ENCODE assay signal across 19 mouse cellular contexts in genomic region chr13:47063985-47064760, GRCm38 (mm10). TPM values are rescaled to one million over a fixed set of nuclear protein-coding genes. Genes with fewer than 3 reads are reported as not detected.
DNase-seq lines count a peak whose midpoint lies in the region; ATAC-seq and TF ChIP-seq lines count a peak whose summit lies in the region.
"Had no signal": no experiment of that assay in that cellular context is flagged by ENCODE, and none has a peak within 500 bp of the region (broad histone marks: within the 10 kb centered on the region; RNA-seq: fewer than 3 reads in every experiment).

No protein-coding gene starts in this region.

- no peaks in the 10 kb centered on the region for H3K9me3 ChIP-seq in kidney, embryonic 16.5 days (ENCODE audit: low read length)
- no peaks in the 10 kb centered on the region for H3K9me3 ChIP-seq in embryonic facial prominence, embryonic 15.5 days (replicated peaks)
- H3K9me3 ChIP-seq in limb, embryonic 14.5 days (ENCODE audit: control insufficient read depth, low read length), result no peaks in the 10 kb centered on the region
- H3K9me3 ChIP-seq: forebrain, embryonic 13.5 days; hindbrain, embryonic 13.5 days; kidney, embryonic 15.5 days had no signal

- no peak overlapping the region for H3K27ac ChIP-seq in kidney, embryonic 16.5 days (ENCODE audit: low read length)
- H3K27ac ChIP-seq in embryonic facial prominence, embryonic 15.5 days (replicated peaks), result 0 out of 2 replicates have a peak overlapping the region, but pooled peaks have one; percentile 28
- H3K27ac ChIP-seq in limb, embryonic 14.5 days (replicated peaks; ENCODE audit: low read depth, low read length), result 0 out of 2 replicates have a peak overlapping the region, but pooled peaks have one; percentile 19
- H3K27ac ChIP-seq: forebrain, embryonic 13.5 days; hindbrain, embryonic 13.5 days; kidney, embryonic 15.5 days; layer of hippocampus, adult 2 months had no signal

- H3K36me3 ChIP-seq in kidney, embryonic 16.5 days (ENCODE audit: insufficient read depth, low read length), result peaks cover 23% of the 10 kb centered on the region
- peaks cover 35% of the 10 kb centered on the region for H3K36me3 ChIP-seq in embryonic facial prominence, embryonic 15.5 days
- H3K36me3 ChIP-seq in limb, embryonic 14.5 days (ENCODE audit: control insufficient read depth, insufficient read depth, low read length), result peaks cover 47% of the 10 kb centered on the region

- TF ChIP-seq POLR2A in limb, embryonic 14.5 days (IDR thresholded peaks at IDR 0.05; ENCODE audit: borderline replicate concordance, extremely low read depth, insufficient read depth, insufficient read length), result no peak

- WGBS in kidney, embryonic 16.5 days, result 83% methylated on average over 15 of the region's 15 CpGs
- WGBS in embryonic facial prominence, embryonic 15.5 days, result 60% methylated on average over 15 of the region's 15 CpGs
- 76% methylated on average over 15 of the region's 15 CpGs for WGBS in limb, embryonic 14.5 days

- H3K27me3 ChIP-seq in kidney, embryonic 16.5 days (ENCODE audit: insufficient read depth, low read length), result no peaks in the 10 kb centered on the region
- no peaks in the 10 kb centered on the region for H3K27me3 ChIP-seq in embryonic facial prominence, embryonic 15.5 days
- H3K27me3 ChIP-seq in limb, embryonic 14.5 days (ENCODE audit: control insufficient read depth, insufficient read depth, low read length), result no peaks in the 10 kb centered on the region
- H3K27me3 ChIP-seq: forebrain, embryonic 13.5 days; hindbrain, embryonic 13.5 days; kidney, embryonic 15.5 days had no signal

- no peak overlapping the region for H3K4me2 ChIP-seq in kidney, embryonic 16.5 days (replicated peaks; ENCODE audit: low read depth, low read length)
- H3K4me2 ChIP-seq in embryonic facial prominence, embryonic 15.5 days (replicated peaks), result no peak overlapping the region
- H3K4me2 ChIP-seq in limb, embryonic 14.5 days (replicated peaks; ENCODE audit: low read depth, low read length, severe bottlenecking), result no peak overlapping the region
- H3K4me2 ChIP-seq: forebrain, embryonic 13.5 days; hindbrain, embryonic 13.5 days; kidney, embryonic 15.5 days; midbrain, embryonic 11.5 days had no signal

- ATAC-seq in kidney, embryonic 16.5 days (ENCODE audit: low FRiP score, low TSS enrichment), result no peak
- ATAC-seq in embryonic facial prominence, embryonic 15.5 days (ENCODE audit: insufficient number of reproducible peaks, low FRiP score, low TSS enrichment, low read depth), result peak; percentile 11; the same call in 1 of the 2 replicates
- no peak for ATAC-seq in limb, embryonic 14.5 days (ENCODE audit: low FRiP score, low read depth)
- ATAC-seq: forebrain, embryonic 13.5 days; inflammation-experienced regulatory T-cells, adult 6 months had no signal

- H3K9ac ChIP-seq in kidney, embryonic 16.5 days (replicated peaks; ENCODE audit: low read length), result no peak overlapping the region
- H3K9ac ChIP-seq in embryonic facial prominence, embryonic 15.5 days, result no peak overlapping the region
- no peak overlapping the region for H3K9ac ChIP-seq in limb, embryonic 14.5 days (ENCODE audit: low read depth, low read length, severe bottlenecking)
- H3K9ac ChIP-seq: forebrain, embryonic 13.5 days; hindbrain, embryonic 13.5 days; kidney, embryonic 15.5 days had no signal

- H3K4me1 ChIP-seq in kidney, embryonic 16.5 days (ENCODE audit: insufficient read depth, low read length), result no peaks in the 10 kb centered on the region
- H3K4me1 ChIP-seq in embryonic facial prominence, embryonic 15.5 days, result no peaks in the 10 kb centered on the region
- H3K4me1 ChIP-seq in limb, embryonic 14.5 days (ENCODE audit: control insufficient read depth, insufficient read depth, low read length), result no peaks in the 10 kb centered on the region
- H3K4me1 ChIP-seq: forebrain, embryonic 13.5 days; hindbrain, embryonic 13.5 days had no signal

- no peak overlapping the region for H3K4me3 ChIP-seq in kidney, embryonic 16.5 days (ENCODE audit: low read length)
- no peak overlapping the region for H3K4me3 ChIP-seq in embryonic facial prominence, embryonic 15.5 days (replicated peaks)
- no peak overlapping the region for H3K4me3 ChIP-seq in limb, embryonic 14.5 days (replicated peaks; ENCODE audit: low read length)
- H3K4me3 ChIP-seq: forebrain, embryonic 13.5 days; hindbrain, embryonic 13.5 days; kidney, embryonic 15.5 days; layer of hippocampus, adult 2 months had no signal

- peak; percentile 57 for DNase-seq in kidney, postnatal 10 days
- DNase-seq in limb, embryonic 14.5 days (ENCODE audit: low spot score), result no peak
- peak; percentile 45 for DNase-seq in lung, postnatal 36 days
- no peak for DNase-seq in embryo, embryonic 10 days (ENCODE audit: low spot score)
- DNase-seq in adrenal gland, adult 2 months, result no peak
- DNase-seq: adrenal gland, postnatal 10 days; cerebellum, adult 11 months; cerebellum, postnatal 14 days; embryo, embryonic 11 days; gastrocnemius, postnatal 10 days; thymus, postnatal 4 days had no signal

RNA-seq across cellular contexts. Expression of gene Tpmt, which starts 19.6 kb away (rescaled TPM):
- 37.4 and 39.6 TPM in 2 replicates for polyA plus RNA-seq in kidney, embryonic 16.5 days (2015; fragmentation: Nextera tagmentation; extraction: Ambion mirVana)
- 16.0 and 16.9 TPM in 2 replicates for polyA plus RNA-seq in embryonic facial prominence, embryonic 15.5 days (2015; fragmentation: Nextera tagmentation; extraction: Ambion mirVana)
- polyA plus RNA-seq in limb, embryonic 14.5 days (2012; rRNA removed), result 9.0 and 13.0 TPM in 2 replicates
- polyA plus RNA-seq in limb, embryonic 14.5 days (2014; fragmentation: Nextera tagmentation; extraction: Ambion mirVana), result 17.3 and 23.0 TPM in 2 replicates
- total RNA-seq in adrenal gland, adult 2 months (2021), result 1 to 10 TPM; 5.2 to 8.6 TPM
- 1.2 and 1.4 TPM in 2 replicates for polyA plus RNA-seq in adrenal gland, adult 2 months (2012; rRNA removed)

RNA-seq across cellular contexts. Expression of gene Kdm1b, which starts 20.9 kb away (rescaled TPM):
- polyA plus RNA-seq in kidney, embryonic 16.5 days (2015; fragmentation: Nextera tagmentation; extraction: Ambion mirVana), result 14.5 and 15.4 TPM in 2 replicates
- polyA plus RNA-seq in embryonic facial prominence, embryonic 15.5 days (2015; fragmentation: Nextera tagmentation; extraction: Ambion mirVana), result 10.6 and 12.7 TPM in 2 replicates
- 10.8 and 11.8 TPM in 2 replicates for polyA plus RNA-seq in limb, embryonic 14.5 days (2012; rRNA removed)
- polyA plus RNA-seq in limb, embryonic 14.5 days (2014; fragmentation: Nextera tagmentation; extraction: Ambion mirVana), result 12.8 and 15.9 TPM in 2 replicates
- 10 to 100 TPM in 1 of 2 experiments, 1 to 10 TPM in 1; 9.0 to 12.0 TPM for total RNA-seq in adrenal gland, adult 2 months (2021)
- polyA plus RNA-seq in adrenal gland, adult 2 months (2012; rRNA removed), result 4.8 and 5.0 TPM in 2 replicates

RNA-seq across cellular contexts. Expression of gene Dek, which starts 41.8 kb away (rescaled TPM):
- polyA plus RNA-seq in kidney, embryonic 16.5 days (2015; fragmentation: Nextera tagmentation; extraction: Ambion mirVana), result 218 and 234 TPM in 2 replicates
- 253 and 257 TPM in 2 replicates for polyA plus RNA-seq in embryonic facial prominence, embryonic 15.5 days (2015; fragmentation: Nextera tagmentation; extraction: Ambion mirVana)
- 106 and 126 TPM in 2 replicates for polyA plus RNA-seq in limb, embryonic 14.5 days (2012; rRNA removed)
- 232 and 260 TPM in 2 replicates for polyA plus RNA-seq in limb, embryonic 14.5 days (2014; fragmentation: Nextera tagmentation; extraction: Ambion mirVana)
- 10 to 100 TPM; 54.3 to 60.7 TPM for total RNA-seq in adrenal gland, adult 2 months (2021)
- polyA plus RNA-seq in adrenal gland, adult 2 months (2012; rRNA removed), result 60.4 and 61.6 TPM in 2 replicates

RNA-seq across cellular contexts. Expression of gene Nhlrc1, which starts 49.5 kb away (rescaled TPM):
- polyA plus RNA-seq in kidney, embryonic 16.5 days (2015; fragmentation: Nextera tagmentation; extraction: Ambion mirVana), result 3.0 and 3.6 TPM in 2 replicates
- polyA plus RNA-seq in embryonic facial prominence, embryonic 15.5 days (2015; fragmentation: Nextera tagmentation; extraction: Ambion mirVana), result 5.9 TPM in 2 replicates
- 3.1 and 3.4 TPM in 2 replicates for polyA plus RNA-seq in limb, embryonic 14.5 days (2012; rRNA removed)
- polyA plus RNA-seq in limb, embryonic 14.5 days (2014; fragmentation: Nextera tagmentation; extraction: Ambion mirVana), result 4.3 and 4.5 TPM in 2 replicates
- 1 to 10 TPM; 3.1 to 7.5 TPM for total RNA-seq in adrenal gland, adult 2 months (2021)
- 10.5 and 13.3 TPM in 2 replicates for polyA plus RNA-seq in adrenal gland, adult 2 months (2012; rRNA removed)

RNA-seq across cellular contexts. Expression of gene Rnf144b, which starts 58.3 kb away (rescaled TPM):
- polyA plus RNA-seq in kidney, embryonic 16.5 days (2015; fragmentation: Nextera tagmentation; extraction: Ambion mirVana), result 0.89 and 1.0 TPM in 2 replicates
- 4.2 and 4.4 TPM in 2 replicates for polyA plus RNA-seq in embryonic facial prominence, embryonic 15.5 days (2015; fragmentation: Nextera tagmentation; extraction: Ambion mirVana)
- 5.7 and 5.9 TPM in 2 replicates for polyA plus RNA-seq in limb, embryonic 14.5 days (2012; rRNA removed)
- 5.2 and 5.8 TPM in 2 replicates for polyA plus RNA-seq in limb, embryonic 14.5 days (2014; fragmentation: Nextera tagmentation; extraction: Ambion mirVana)
- 1 to 10 TPM; 2.8 to 5.3 TPM for total RNA-seq in adrenal gland, adult 2 months (2021)
- polyA plus RNA-seq in adrenal gland, adult 2 months (2012; rRNA removed), result 2.2 and 3.1 TPM in 2 replicates

Comparison
In these comparisons a context has a peak if more than half of its experiments do, and no peak if none do; other contexts are left out.
1. DNase-seq: peak in kidney, postnatal 10 days (single experiment) and lung, postnatal 36 days (single experiment); none in limb, embryonic 14.5 days (single experiment), embryo, embryonic 10 days (single experiment) and adrenal gland, adult 2 months (single experiment).